Mouse (Mus musculus) embryonic facial prominence, embryonic 12.5 days (tissue): ENCODE data around the gene Zfp386. TPM values are rescaled to one million over a fixed set of nuclear protein-coding genes. Genes with fewer than 3 reads are reported as not detected.

Experiments used
- ATAC-seq: fragments of 200-750 bp; cut with Nextera tagmentation; 2 replicates; pipeline ENCODE4 v1.8.0; 2017; ENCODE audit not compliant: insufficient number of reproducible peaks, insufficient read depth, low FRiP score, low TSS enrichment
- H3K27ac ChIP-seq: fragments of 300-500 bp; sonication (generic); 2 replicates; pipeline ENCODE4 v1.5.1; 2016; ENCODE audit warnings: mild to moderate bottlenecking
- H3K27me3 ChIP-seq: fragments of 300-500 bp; sonication (generic); 2 replicates; pipeline ENCODE4 v1.6.1; 2016; ENCODE audit warnings: mild to moderate bottlenecking, moderate library complexity
- H3K36me3 ChIP-seq: fragments of 300-500 bp; sonication (generic); 2 replicates; pipeline ENCODE4 v1.6.1; 2016; ENCODE audit warnings: mild to moderate bottlenecking
- H3K4me1 ChIP-seq: fragments of 300-500 bp; sonication (generic); 2 replicates; pipeline ENCODE4 v1.6.1; 2016
- H3K4me2 ChIP-seq: fragments of 300-500 bp; sonication (generic); replicated peaks from 2 replicates; pipeline ENCODE4 v1.6.1; 2016; ENCODE audit warnings: mild to moderate bottlenecking, moderate library complexity
- H3K4me3 ChIP-seq: fragments of 300-500 bp; sonication (generic); 2 replicates; pipeline ENCODE4 v1.5.1; 2016; ENCODE audit warnings: mild to moderate bottlenecking
- H3K9ac ChIP-seq: fragments of 300-500 bp; sonication (generic); 2 replicates; pipeline ENCODE4 v1.6.1; 2016; ENCODE audit warnings: mild to moderate bottlenecking, moderate library complexity
- H3K9me3 ChIP-seq: fragments of 300-500 bp; sonication (generic); 2 replicates; pipeline ENCODE4 v1.6.1; 2016; ENCODE audit warnings: mild to moderate bottlenecking, moderate library complexity
- WGBS: fragments of 180-500 bp; shearing (Covaris S2); methylation state at CpG from one replicate; pipeline ENCODE4 v1.1.7; 2016; 5-methylcytosine and 5-hydroxymethylcytosine counted together
- polyA plus RNA-seq: library from polyadenylated mRNA; unstranded; fragments of >200 nt; fragmentation: Nextera tagmentation; extraction: Ambion mirVana; gene quantifications from 2 replicates; pipeline ENCODE4 v1.2.1, GENCODE M21; 2016

Gene Zfp386
- polyA plus RNA-seq, 1 experiment from 2014 or later, result 62.5 TPM

DNA sequence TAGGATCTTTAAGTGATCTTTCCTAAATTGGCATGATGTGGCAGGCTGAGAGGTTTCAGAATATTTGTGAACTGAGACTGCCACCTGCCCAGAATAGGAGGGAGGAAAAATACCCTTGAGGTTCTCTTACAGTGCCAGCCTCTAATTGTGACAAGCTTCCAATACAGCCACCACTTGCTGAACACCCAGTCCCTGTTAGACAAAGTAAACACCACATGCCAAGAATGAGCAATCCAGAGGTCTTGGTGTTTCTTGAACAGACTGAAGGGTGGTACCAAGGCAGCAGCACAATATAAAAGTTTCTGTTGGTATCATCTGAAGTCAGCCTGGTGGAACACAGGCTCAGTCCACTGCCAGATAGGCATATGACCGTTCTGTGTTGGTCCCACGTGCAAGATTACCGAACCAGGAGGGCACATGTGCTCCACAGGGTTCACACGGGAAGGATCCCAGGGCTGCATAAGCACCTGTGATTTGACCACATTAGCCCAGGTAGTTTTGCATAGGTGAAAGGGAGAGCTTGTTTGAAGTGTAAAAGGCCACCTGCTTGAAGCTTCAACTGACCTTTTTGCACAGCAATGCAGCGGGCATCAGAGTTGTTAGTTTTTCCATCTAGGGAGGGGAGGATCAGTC is 14.2 kb downstream of the Zfp386 start:
- H3K9ac ChIP-seq, result no peak overlapping the region
- 94% methylated on average over 5 of the region's 5 CpGs for WGBS
- no peak overlapping the region for H3K4me2 ChIP-seq
- H3K27me3 ChIP-seq, result no peaks in the 10 kb centered on the region
- no peak overlapping the region for H3K27ac ChIP-seq
- peaks cover 44% of the 10 kb centered on the region for H3K9me3 ChIP-seq
- H3K4me1 ChIP-seq, result no peaks in the 10 kb centered on the region
- H3K36me3 ChIP-seq, result peaks cover 47% of the 10 kb centered on the region
- peak; percentile 6; the same call in 1 of the 2 replicates for ATAC-seq
- H3K4me3 ChIP-seq, result no peak overlapping the region

DNA sequence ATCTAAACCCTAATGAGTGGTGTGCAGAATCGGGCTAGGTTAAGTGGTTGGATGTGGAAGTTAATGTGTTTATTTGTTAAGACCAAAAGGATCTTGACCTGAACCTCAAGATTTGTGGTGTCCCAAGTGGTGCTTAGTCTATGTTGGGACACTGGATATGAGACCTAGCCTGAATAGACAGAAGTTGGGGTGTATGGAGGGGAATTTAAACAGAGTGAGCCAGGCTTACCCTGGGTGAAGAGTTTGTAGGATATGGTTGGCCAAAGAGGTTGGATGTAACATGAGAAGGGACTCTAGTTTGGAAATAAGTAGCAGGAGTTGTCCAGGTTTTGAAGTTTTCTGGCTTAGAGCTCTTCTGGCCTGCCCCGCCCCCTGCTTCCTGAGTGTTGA is 14.7 kb downstream of the Zfp386 start:
- Histone ChIP-seq H3K4me1 (no peaks in the 10 kb centered on the region), H3K9ac (no peak overlapping the region), H3K27ac (no peak overlapping the region), H3K4me3 (no peak overlapping the region), H3K27me3 (no peaks in the 10 kb centered on the region), H3K9me3 (peaks cover 40% of the 10 kb centered on the region), H3K36me3 (peaks cover 42% of the 10 kb centered on the region), H3K4me2 (no peak overlapping the region)
- 0 out of 2 replicates have a peak, but pooled peaks have one; percentile 6 for ATAC-seq
- WGBS, result 88% methylated on average over 2 of the region's 2 CpGs

DNA sequence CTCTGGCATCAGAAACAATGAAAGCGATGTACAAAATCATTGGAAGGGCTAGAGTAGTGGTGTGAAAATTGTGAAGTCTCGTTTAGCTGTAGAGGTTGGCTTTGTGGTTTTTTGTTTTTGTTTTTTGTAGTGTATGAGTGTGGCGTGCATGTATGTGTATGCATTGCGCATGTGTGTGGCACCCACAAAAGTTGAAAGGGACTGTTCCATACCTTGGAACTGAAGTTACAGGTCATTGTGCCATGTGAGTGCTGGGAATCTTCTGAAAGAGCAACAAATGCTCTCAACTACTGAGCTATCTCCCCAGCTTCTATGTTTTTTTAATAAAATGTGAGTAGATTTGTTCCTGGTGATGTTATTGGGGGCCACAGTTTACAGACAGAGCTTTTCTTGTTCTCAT is 15.5 kb downstream of the Zfp386 start:
- no peak overlapping the region for H3K4me2 ChIP-seq
- H3K27me3 ChIP-seq, result no peaks in the 10 kb centered on the region
- H3K27ac ChIP-seq, result no peak overlapping the region
- WGBS, result 96% methylated on average over 4 of the region's 4 CpGs
- no peak for ATAC-seq
- H3K4me1 ChIP-seq, result no peaks in the 10 kb centered on the region
- H3K4me3 ChIP-seq, result no peak overlapping the region
- H3K9ac ChIP-seq, result no peak overlapping the region
- peaks cover 36% of the 10 kb centered on the region for H3K9me3 ChIP-seq
- peaks cover 36% of the 10 kb centered on the region for H3K36me3 ChIP-seq

DNA sequence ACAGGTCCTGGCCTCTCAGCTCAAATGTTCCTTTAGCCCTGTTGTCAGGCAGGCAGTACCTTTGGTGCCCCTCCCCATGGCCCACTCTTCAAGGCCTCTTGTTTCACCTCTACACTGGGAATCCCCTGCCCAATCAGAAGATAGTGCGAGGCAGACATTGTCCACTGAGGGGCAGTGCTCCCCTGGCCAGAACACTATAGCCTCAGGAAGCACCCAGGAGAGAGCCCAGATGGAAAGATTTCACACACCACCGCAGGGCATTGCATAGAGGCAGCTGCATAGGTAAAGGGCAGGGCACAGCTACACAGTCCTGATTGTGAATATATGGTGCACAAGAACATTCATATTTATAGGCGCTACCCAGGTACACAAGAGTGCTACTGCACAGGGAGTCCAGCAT is 23.5 kb downstream of the Zfp386 start:
- H3K36me3 ChIP-seq, result no peaks in the 10 kb centered on the region
- no peak overlapping the region for H3K4me3 ChIP-seq
- H3K9ac ChIP-seq, result no peak overlapping the region
- WGBS, result 23% methylated on average over 3 of the region's 3 CpGs
- peak; percentile 70; the same call in 1 of the 2 replicates for ATAC-seq
- no peaks in the 10 kb centered on the region for H3K9me3 ChIP-seq
- no peak overlapping the region for H3K27ac ChIP-seq
- H3K4me2 ChIP-seq, result no peak overlapping the region
- peaks cover 8% of the 10 kb centered on the region; the same call in 1 of the 2 replicates for H3K27me3 ChIP-seq
- no peaks in the 10 kb centered on the region for H3K4me1 ChIP-seq

DNA sequence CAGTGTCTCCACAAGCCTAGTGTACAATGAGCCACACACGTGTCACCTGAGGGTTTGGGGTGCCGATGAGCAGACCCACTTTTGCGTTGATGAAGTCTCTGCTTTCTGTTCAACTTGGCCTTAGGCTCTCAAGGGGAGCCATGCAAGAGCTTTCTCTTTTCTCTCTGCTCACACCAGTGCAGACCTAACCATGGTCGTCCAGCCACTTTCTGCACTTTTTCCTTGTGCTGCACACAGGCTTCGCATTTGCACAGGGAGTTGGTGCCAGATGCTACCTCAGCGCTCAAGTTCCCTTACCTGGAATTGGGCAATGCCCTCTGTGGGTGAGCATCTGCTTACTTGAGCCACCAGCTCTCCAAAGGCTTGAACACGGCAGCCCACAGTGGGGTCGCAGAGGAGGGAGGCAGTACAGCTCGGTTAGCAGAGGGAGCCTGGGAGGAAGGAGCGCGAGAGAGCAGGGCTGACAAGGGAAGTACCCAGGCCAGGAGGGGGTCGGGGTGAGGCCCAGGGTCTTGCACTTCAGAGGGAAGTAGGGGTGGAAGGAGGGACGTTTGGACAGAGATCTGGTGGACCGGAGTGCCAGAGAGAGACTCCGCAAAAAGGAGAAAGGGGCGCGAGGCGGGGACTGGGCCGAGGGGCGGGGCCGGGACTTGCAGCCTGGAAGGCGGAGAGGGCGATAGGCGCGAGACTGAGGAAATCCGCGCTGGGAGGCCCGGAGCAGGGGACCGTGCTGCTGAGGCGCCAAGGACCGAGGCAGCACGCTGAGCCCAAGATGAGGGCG is 29.7 kb downstream of the Zfp386 start, which contains the start of gene Vipr2:
TSS of gene Vipr2 (plus strand) at position 653 of the 781 bp plus-strand sequence.
- Histone ChIP-seq H3K9me3 (no peaks in the 10 kb centered on the region), H3K36me3 (no peaks in the 10 kb centered on the region), H3K4me3 (peak within 1 kb of the TSS; percentile 48), H3K4me2 (peak within 1 kb of the TSS; percentile 92), H3K27me3 (peaks cover 23% of the 10 kb centered on the region; the same call in 1 of the 2 replicates), H3K27ac (no peak within 1 kb of the TSS), H3K4me1 (no peaks in the 10 kb centered on the region), H3K9ac (peak within 1 kb of the TSS; percentile 61)
- WGBS, result 5% methylated on average over 32 of the region's 33 CpGs
- peak; percentile 90 for ATAC-seq

DNA sequence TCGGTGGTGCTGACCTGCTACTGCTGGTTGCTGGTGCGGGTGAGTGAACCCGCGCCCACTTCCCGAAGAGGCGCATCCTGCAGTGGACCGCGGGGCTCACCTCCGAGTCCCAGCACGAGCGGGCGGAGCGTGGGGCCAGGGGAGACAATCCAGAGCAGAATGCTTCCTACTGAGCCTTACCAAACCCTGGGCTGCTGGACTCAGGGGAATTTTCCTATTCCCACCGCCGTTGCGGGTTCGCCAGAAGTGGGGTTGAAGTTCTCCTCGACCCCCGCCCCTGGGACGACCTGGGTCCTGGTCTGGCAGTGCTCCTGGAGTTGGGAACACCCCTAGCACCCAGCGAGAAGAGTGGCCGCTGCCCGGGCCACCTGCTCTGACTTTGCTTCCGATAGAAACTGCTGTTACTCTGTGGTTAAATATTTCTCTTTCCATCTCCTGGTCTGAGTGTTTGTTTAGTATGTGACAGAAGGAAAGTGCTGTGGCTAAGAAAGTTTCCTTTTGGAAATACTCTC is 30.4 kb downstream of the Zfp386 start:
- Histone ChIP-seq H3K4me2 (peak overlapping the region; percentile 92), H3K9ac (peak overlapping the region; percentile 61), H3K27me3 (peaks cover 23% of the 10 kb centered on the region; the same call in 1 of the 2 replicates), H3K4me1 (no peaks in the 10 kb centered on the region), H3K4me3 (peak overlapping the region; percentile 48), H3K36me3 (no peaks in the 10 kb centered on the region), H3K9me3 (no peaks in the 10 kb centered on the region), H3K27ac (no peak overlapping the region)
- under 1% methylated on average over 24 of the region's 24 CpGs for WGBS
- no peak for ATAC-seq

DNA sequence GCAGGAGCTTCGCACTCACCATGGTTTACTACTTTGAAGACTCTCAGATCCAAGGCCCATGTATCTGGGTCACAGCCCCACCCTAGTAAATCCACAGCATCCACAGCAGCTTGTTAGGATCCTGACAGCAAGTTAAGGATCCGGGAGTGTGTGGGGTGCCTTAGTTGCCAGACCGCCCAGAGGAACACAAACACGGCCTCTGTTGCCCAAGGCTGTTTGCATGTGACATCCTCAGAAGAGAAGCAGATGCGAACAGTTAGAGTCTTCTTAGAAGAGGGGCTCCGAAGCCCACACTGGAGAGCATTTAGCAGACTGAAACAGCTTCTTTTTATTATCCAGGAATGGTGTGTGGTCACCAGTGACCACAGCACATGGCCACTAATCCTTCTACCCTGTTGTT is 35.6 kb downstream of the Zfp386 start:
- no peak for ATAC-seq
- Histone ChIP-seq H3K4me1 (no peaks in the 10 kb centered on the region), H3K36me3 (no peaks in the 10 kb centered on the region), H3K4me2 (no peak overlapping the region), H3K9ac (no peak overlapping the region), H3K27me3 (peaks cover 10% of the 10 kb centered on the region; the same call in 1 of the 2 replicates), H3K27ac (no peak overlapping the region), H3K9me3 (no peaks in the 10 kb centered on the region), H3K4me3 (no peak overlapping the region)
- WGBS, result 40% methylated on average over 6 of the region's 6 CpGs

DNA sequence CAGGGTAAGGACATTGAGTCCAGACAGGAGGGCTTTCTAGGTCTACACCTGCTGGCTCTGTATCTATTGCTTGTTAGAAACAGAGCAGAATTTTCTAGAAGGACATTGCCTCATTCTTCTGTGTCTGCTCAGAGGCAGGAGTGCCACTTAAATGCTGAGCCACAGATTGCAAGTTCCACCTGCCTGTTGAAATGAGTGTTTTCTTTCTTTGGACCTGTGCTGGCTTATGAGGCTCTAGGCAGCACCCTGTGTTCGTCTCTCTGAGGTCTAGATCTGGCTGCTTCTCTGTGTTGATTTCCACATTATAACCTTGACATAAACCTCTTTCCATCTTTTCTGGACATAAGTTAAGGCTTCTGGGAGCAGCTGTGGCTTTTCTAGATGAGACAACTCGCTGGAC is 36.8 kb downstream of the Zfp386 start:
- WGBS, result 83% methylated on average over 2 of the region's 2 CpGs
- ATAC-seq, result no peak
- no peak overlapping the region for H3K27ac ChIP-seq
- no peak overlapping the region for H3K4me2 ChIP-seq
- H3K27me3 ChIP-seq, result no peaks in the 10 kb centered on the region
- H3K9ac ChIP-seq, result no peak overlapping the region
- H3K4me1 ChIP-seq, result no peaks in the 10 kb centered on the region
- H3K4me3 ChIP-seq, result no peak overlapping the region
- H3K36me3 ChIP-seq, result no peaks in the 10 kb centered on the region
- no peaks in the 10 kb centered on the region for H3K9me3 ChIP-seq

DNA sequence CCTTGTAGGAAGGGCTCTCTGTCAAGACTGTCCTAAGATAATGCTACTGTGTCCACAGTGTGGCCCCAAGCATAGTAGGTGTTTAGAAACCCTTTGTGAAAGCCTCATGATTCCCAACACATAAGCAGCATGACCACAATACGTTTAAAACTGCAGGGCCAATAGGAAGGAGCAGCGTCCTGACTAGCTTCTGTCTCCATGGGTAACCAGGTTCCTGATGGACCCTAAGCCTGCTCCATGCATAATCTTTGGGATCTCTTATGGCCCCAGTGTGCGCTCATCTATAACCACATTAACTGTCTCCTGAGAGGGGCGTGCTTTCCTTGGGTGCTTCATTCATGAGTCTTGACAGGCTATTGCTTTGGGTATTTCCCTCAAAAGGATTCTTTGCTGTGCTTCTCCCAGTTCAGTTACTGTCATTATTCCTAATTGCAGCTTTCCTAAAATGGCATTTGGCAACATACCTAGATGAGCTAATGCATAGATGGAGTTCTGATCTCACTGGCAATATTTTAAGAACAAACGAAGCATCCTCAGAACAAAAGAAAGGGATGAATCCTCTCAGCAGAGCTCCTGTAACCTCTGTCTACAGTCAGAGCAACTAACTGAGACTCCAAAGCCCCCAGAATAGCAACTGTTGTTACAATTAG is 39.6 kb downstream of the Zfp386 start:
- no peaks in the 10 kb centered on the region for H3K27me3 ChIP-seq
- no peaks in the 10 kb centered on the region for H3K9me3 ChIP-seq
- H3K4me1 ChIP-seq, result no peaks in the 10 kb centered on the region
- WGBS, result 86% methylated on average over 5 of the region's 5 CpGs
- no peaks in the 10 kb centered on the region for H3K36me3 ChIP-seq
- no peak overlapping the region for H3K27ac ChIP-seq
- H3K4me2 ChIP-seq, result no peak overlapping the region
- no peak overlapping the region for H3K4me3 ChIP-seq
- H3K9ac ChIP-seq, result no peak overlapping the region
- no peak for ATAC-seq

DNA sequence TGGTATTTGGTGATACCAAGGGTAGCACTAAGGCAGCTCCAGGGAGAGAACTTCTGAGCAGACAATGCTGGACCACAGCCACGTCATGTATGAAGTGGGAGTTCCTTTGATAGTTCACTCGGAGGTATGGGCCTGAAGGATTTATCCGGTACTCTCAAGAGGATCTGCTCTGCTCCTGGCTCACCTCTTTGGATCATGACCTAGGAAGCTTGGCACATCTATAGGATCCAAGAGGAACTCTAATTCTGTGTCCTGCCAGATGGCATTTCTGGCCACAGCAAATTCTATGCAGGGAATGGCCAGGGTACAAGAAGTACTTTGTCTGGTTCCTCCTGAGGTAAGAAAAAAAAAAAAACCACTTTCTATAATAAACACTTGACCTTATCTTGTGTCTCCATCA is 42.3 kb downstream of the Zfp386 start:
- H3K36me3 ChIP-seq, result no peaks in the 10 kb centered on the region
- H3K27ac ChIP-seq, result no peak overlapping the region
- no peaks in the 10 kb centered on the region for H3K27me3 ChIP-seq
- H3K4me1 ChIP-seq, result no peaks in the 10 kb centered on the region
- WGBS, result 87% methylated on average over 3 of the region's 3 CpGs
- ATAC-seq, result no peak
- no peak overlapping the region for H3K4me3 ChIP-seq
- H3K9me3 ChIP-seq, result no peaks in the 10 kb centered on the region
- no peak overlapping the region for H3K9ac ChIP-seq
- no peak overlapping the region for H3K4me2 ChIP-seq

DNA sequence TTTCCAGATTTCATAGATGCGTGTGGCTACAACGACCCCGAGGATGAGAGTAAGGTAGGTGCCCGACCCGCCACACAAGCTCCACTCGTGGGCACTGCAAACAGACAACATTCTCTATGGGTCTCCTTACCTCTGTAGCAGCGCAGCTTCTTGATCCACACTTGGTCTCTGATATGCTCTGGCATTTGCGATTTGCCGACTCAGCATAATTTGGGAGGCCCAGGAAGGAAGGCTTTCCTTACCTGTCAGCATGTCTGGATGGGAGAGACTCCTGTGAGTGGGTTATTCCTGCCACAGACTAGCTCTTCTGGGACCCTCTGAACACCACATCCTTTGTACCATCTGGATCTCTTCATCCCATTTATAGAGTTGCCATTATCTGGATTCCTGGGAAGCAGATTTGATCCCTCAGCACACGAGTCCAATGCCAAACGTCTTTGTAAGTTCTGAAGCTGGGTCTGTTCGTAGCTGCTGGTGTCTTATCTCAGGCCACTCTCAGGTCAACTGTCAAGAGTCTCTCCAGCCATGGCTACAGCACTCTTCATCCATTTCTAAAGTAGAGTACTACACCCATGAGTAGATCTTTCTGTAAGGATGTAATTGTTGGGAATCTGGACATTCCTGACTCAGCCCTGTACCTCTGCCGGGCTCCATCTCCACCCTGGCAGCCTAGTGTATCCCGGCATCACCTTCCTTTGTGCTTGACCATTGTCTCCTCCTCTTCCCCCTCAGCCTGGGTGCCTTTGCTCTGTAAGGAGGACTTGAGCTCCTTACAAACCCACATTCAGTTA is 47.4 kb downstream of the Zfp386 start:
- H3K4me3 ChIP-seq, result no peak overlapping the region
- no peak for ATAC-seq
- H3K36me3 ChIP-seq, result no peaks in the 10 kb centered on the region
- no peak overlapping the region for H3K9ac ChIP-seq
- no peaks in the 10 kb centered on the region for H3K9me3 ChIP-seq
- no peaks in the 10 kb centered on the region for H3K4me1 ChIP-seq
- H3K4me2 ChIP-seq, result no peak overlapping the region
- no peaks in the 10 kb centered on the region for H3K27me3 ChIP-seq
- H3K27ac ChIP-seq, result no peak overlapping the region
- WGBS, result 88% methylated on average over 14 of the region's 14 CpGs
